Mouse (Mus musculus) hindbrain, embryonic 10.5 days (tissue): ENCODE results near the gene Piga. TPM values are rescaled to one million over a fixed set of nuclear protein-coding genes. Genes with fewer than 3 reads are reported as not detected.
A peak's percentile ranks its signal among the peaks of the same experiment; 100 is the strongest.

Experiments
- DNase-seq: peaks from one replicate; pipeline ENCODE4 v3.0.0-alpha.2; 2017; ENCODE audit warnings: low spot score
- H3K27ac ChIP-seq: fragments of 300-500 bp; sonication (generic); 2 replicates; pipeline ENCODE4 v1.5.1; 2016; ENCODE audit warnings: mild to moderate bottlenecking, moderate library complexity
- H3K27me3 ChIP-seq: fragments of 300-500 bp; sonication (generic); 2 replicates; pipeline ENCODE4 v1.6.1; 2016; ENCODE audit warnings: mild to moderate bottlenecking; ENCODE audit not compliant: poor library complexity, insufficient read depth, severe bottlenecking
- H3K36me3 ChIP-seq: fragments of 300-500 bp; sonication (generic); 2 replicates; pipeline ENCODE4 v1.6.1; 2016; ENCODE audit warnings: mild to moderate bottlenecking, moderate library complexity
- H3K4me1 ChIP-seq: fragments of 300-500 bp; sonication (generic); replicated peaks from 2 replicates; pipeline ENCODE4 v1.6.1; 2016; ENCODE audit warnings: mild to moderate bottlenecking
- H3K4me3 ChIP-seq: fragments of 300-500 bp; sonication (generic); 2 replicates; pipeline ENCODE4 v1.5.1; 2016; ENCODE audit warnings: mild to moderate bottlenecking, moderate library complexity
- H3K9me3 ChIP-seq: fragments of 300-500 bp; sonication (generic); 2 replicates; pipeline ENCODE4 v1.6.1; 2016; ENCODE audit warnings: mild to moderate bottlenecking, moderate library complexity
- WGBS: fragments of 180-500 bp; shearing (Covaris S2); methylation state at CpG from one replicate; pipeline ENCODE4 v1.1.7; 2016; 5-methylcytosine and 5-hydroxymethylcytosine counted together
- polyA plus RNA-seq: library from polyadenylated mRNA; unstranded; fragments of >200 nt; fragmentation: Nextera tagmentation; extraction: Ambion mirVana; gene quantifications from 2 replicates; pipeline ENCODE4 v1.2.1, GENCODE M21; 2016

Gene Piga
- polyA plus RNA-seq: 12.1 and 19.1 TPM in 2 replicates

GRCm38 (mm10) chrX:164419471-164419939, at the start of gene Piga:
Gene Piga, plus strand, starts transcription at chrX:164419787.
- peak; percentile 90 for DNase-seq
- Histone ChIP-seq H3K27ac (peak within 1 kb of the TSS; percentile 85), H3K4me1 (peaks cover 8% of the 10 kb centered on the region; the same call in 1 of the 2 replicates), H3K36me3 (peaks cover 9% of the 10 kb centered on the region), H3K4me3 (peak within 1 kb of the TSS; percentile 58), H3K9me3 (no peaks in the 10 kb centered on the region), H3K27me3 (peaks cover 25% of the 10 kb centered on the region)
- 18% methylated on average over 40 of the region's 40 CpGs for WGBS

GRCm38 (mm10) chrX:164370576-164370975, 49.0 kb upstream of the Piga start:
- no peak for DNase-seq
- H3K27ac ChIP-seq: no peak overlapping the region
- H3K36me3 ChIP-seq: no peaks in the 10 kb centered on the region
- H3K4me3 ChIP-seq: no peak overlapping the region
- peaks cover 4% of the 10 kb centered on the region; the same call in 1 of the 2 replicates for H3K27me3 ChIP-seq
- 87% methylated on average over 3 of the region's 3 CpGs for whole genome bisulfite sequencing
- no peaks in the 10 kb centered on the region for H3K9me3 ChIP-seq
- H3K4me1 ChIP-seq: no peaks in the 10 kb centered on the region

- Histone ChIP-seq H3K27ac (no peak within 1 kb of the TSS), H3K4me3 (no peak within 1 kb of the TSS), H3K9me3 (no peaks in the 10 kb centered on the region), H3K4me1 (no peaks in the 10 kb centered on the region), H3K36me3 (no peaks in the 10 kb centered on the region), H3K27me3 (peaks cover 4% of the 10 kb centered on the region; the same call in 1 of the 2 replicates)
- no peak for DNase-seq
- WGBS: 30% methylated on average over 3 of the region's 3 CpGs
Observed at GRCm38 (mm10) chrX:164373081-164373480, 46.5 kb upstream of the Piga start, which contains the start of gene Vegfd. Gene Vegfd, plus strand, starts transcription at chrX:164373378.

- Histone ChIP-seq H3K27ac (no peak overlapping the region), H3K4me3 (no peak overlapping the region), H3K27me3 (peaks cover 4% of the 10 kb centered on the region; the same call in 1 of the 2 replicates), H3K36me3 (no peaks in the 10 kb centered on the region), H3K4me1 (no peaks in the 10 kb centered on the region), H3K9me3 (no peaks in the 10 kb centered on the region)
- 61% methylated on average over 5 of the region's 5 CpGs for WGBS
- no peak for DNase-seq
Observed at GRCm38 (mm10) chrX:164374586-164374985, 45.0 kb upstream of the Piga start.

DNA sequence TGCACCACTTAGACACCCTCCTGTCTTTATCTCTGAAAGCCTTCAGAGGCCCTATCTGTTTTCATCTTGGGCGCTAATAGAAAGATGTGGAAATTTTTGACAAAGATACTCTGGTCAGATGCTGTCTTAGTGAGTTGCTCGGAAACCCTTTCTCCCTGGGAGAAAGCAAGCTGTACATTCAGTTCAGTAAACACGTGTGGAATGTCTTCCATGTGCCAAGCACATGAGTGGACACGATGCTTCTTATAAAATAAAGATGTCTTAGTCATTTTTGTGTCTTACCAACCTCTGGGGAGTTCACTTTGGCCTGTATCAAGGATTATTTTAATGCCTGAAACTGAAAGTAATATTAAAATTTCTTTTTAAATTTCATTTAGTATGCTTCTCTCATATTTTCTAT, 39.9 kb upstream of the Piga start:
- Histone ChIP-seq H3K9me3 (no peaks in the 10 kb centered on the region), H3K36me3 (no peaks in the 10 kb centered on the region), H3K27me3 (peaks cover 16% of the 10 kb centered on the region), H3K4me1 (no peaks in the 10 kb centered on the region), H3K4me3 (no peak overlapping the region), H3K27ac (no peak overlapping the region)
- WGBS: 90% methylated on average over 4 of the region's 4 CpGs
- DNase-seq: no peak

DNA sequence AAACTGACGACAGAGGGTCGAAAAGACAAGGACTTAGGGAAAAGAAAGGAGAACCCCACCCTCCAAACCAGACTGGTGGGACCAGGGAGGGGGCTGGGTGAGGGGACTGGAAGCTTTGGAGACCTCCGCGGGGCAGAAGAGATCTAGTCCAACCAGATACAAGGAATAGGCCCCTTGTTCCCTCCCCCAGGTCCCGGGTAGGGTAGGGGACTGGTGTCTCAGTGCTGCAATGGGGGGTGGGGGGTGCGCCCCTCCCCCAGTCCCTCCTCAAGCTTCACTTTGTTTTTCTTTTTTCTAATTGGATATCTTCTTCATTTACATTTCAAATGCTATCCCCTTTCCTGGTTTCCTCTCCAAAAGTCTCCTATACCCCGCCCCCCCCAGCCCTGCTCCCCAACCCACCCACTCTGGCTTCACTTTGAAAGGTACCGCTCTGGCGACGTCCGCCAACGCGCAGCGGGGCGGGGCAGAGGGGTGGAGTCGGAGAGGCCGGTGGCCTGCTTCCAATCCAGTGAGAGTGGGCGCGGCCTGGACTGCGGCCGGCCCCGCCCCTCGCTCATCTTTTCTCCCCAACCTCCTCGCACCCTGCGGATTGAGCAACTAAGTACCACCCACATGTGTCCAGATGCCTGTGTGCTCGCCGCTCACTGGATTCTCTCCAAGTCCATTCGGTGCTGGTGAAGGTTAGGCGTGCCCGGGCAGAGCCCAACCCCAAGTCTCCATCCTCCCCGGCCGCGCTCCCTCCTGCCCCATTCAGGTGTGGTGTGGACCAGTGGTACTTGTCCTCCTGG, 37.8 kb upstream of the Piga start:
- Histone ChIP-seq H3K27me3 (peaks cover 16% of the 10 kb centered on the region), H3K4me3 (peak overlapping the region; percentile 51), H3K4me1 (no peaks in the 10 kb centered on the region), H3K9me3 (no peaks in the 10 kb centered on the region), H3K27ac (peak overlapping the region; percentile 64; the same call in 1 of the 2 replicates), H3K36me3 (no peaks in the 10 kb centered on the region)
- WGBS: 18% methylated on average over 33 of the region's 33 CpGs
- DNase-seq: peak; percentile 81

DNA sequence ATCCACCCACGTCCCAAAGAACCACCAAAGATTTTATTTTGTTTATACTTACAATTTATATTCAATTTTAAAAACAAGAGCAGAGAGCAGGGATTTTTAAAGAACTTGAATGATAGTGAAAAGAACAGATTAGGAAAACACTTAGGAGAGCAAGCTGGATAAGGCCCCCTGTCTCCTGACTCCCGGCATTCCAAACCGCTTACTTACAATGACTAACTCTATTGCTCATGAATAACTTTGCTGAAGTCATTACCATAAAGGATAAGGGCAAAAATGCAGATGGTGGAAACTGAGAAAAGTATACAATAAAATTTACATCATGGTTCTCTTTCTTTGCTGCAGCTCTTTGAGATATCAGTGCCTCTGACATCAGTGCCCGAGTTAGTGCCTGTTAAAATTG, 25.5 kb upstream of the Piga start:
- Histone ChIP-seq H3K36me3 (no peaks in the 10 kb centered on the region), H3K27me3 (peaks cover 18% of the 10 kb centered on the region; the same call in 1 of the 2 replicates), H3K9me3 (no peaks in the 10 kb centered on the region), H3K4me3 (no peak overlapping the region), H3K27ac (no peak overlapping the region), H3K4me1 (no peaks in the 10 kb centered on the region)
- no peak for DNase-seq
- 86% methylated on average over 4 of the region's 4 CpGs for WGBS

DNA sequence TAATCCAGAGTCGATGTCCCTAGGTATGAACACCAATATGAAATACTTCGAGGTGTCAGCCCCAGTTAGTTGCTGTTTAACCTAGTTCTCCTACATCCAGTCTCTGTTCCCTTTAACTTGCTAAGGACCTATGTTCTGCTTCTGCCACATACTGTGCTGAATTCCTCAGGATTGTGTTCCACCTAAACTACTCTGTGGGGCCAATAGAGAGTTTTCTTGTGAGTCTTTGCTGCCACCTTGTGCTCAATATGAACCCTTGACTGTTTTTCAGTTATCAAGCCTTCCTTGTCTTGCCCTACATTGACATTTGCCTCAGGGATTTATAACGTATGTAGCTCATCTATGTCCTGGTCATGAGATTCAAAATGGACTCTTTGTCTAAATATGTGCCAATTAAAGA, 21.1 kb upstream of the Piga start:
- WGBS: 64% methylated on average over 3 of the region's 3 CpGs
- Histone ChIP-seq H3K4me1 (no peaks in the 10 kb centered on the region), H3K27ac (no peak overlapping the region), H3K27me3 (peaks cover 18% of the 10 kb centered on the region; the same call in 1 of the 2 replicates), H3K36me3 (no peaks in the 10 kb centered on the region), H3K4me3 (no peak overlapping the region), H3K9me3 (no peaks in the 10 kb centered on the region)
- no peak for DNase-seq

GRCm38 (mm10) chrX:164405080-164405649, 14.4 kb upstream of the Piga start:
- Histone ChIP-seq H3K36me3 (no peaks in the 10 kb centered on the region), H3K27ac (no peak overlapping the region), H3K4me3 (no peak overlapping the region), H3K4me1 (no peaks in the 10 kb centered on the region), H3K9me3 (no peaks in the 10 kb centered on the region), H3K27me3 (peaks cover 23% of the 10 kb centered on the region)
- DNase-seq: no peak

- no peak for DNase-seq
- no peaks in the 10 kb centered on the region for H3K36me3 ChIP-seq
Observed at GRCm38 (mm10) chrX:164406133-164407022, 13.2 kb upstream of the Piga start.

GRCm38 (mm10) chrX:164408301-164408927, 11.2 kb upstream of the Piga start:
- peaks cover 31% of the 10 kb centered on the region for H3K27me3 ChIP-seq
- H3K27ac ChIP-seq: no peak overlapping the region
- no peak for DNase-seq
- WGBS: 82% methylated on average over 3 of the region's 3 CpGs
- H3K9me3 ChIP-seq: no peaks in the 10 kb centered on the region
- H3K4me3 ChIP-seq: no peak overlapping the region
- H3K4me1 ChIP-seq: no peaks in the 10 kb centered on the region
- no peaks in the 10 kb centered on the region for H3K36me3 ChIP-seq

More at GRCm38 (mm10) chrX:164406133-164407022, 13.2 kb upstream of the Piga start:
- no peak overlapping the region for H3K27ac ChIP-seq
- peaks cover 28% of the 10 kb centered on the region for H3K27me3 ChIP-seq
- no peak overlapping the region for H3K4me3 ChIP-seq
- no peaks in the 10 kb centered on the region for H3K4me1 ChIP-seq
- WGBS: 75% methylated on average over 9 of the region's 9 CpGs
- no peaks in the 10 kb centered on the region for H3K9me3 ChIP-seq

DNA sequence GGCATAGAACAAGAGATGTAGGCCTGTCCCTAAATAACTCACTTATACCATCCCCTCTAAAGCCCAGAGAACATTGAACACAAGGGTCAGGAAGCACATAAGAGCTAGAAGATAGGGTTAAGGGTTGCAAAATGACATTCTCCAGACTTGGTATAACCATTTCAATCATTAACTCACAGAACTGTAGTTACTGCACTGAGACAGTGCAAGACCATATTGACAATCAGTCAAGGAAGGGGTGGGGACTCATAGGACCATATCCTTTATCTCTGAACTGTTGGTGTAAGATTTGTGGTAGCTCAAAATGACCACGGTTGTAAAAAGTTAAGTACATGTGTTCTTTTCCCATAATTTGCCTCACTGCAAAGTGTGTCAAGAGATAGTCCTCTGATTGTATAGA, 9.0 kb upstream of the Piga start:
- WGBS: 88% methylated on average over 1 of the region's 1 CpGs
- H3K4me3 ChIP-seq: no peak overlapping the region
- no peak for DNase-seq
- H3K27me3 ChIP-seq: peaks cover 37% of the 10 kb centered on the region
- no peaks in the 10 kb centered on the region for H3K4me1 ChIP-seq
- no peak overlapping the region for H3K27ac ChIP-seq
- H3K36me3 ChIP-seq: no peaks in the 10 kb centered on the region
- H3K9me3 ChIP-seq: no peaks in the 10 kb centered on the region
